Mouse (Mus musculus): Measurements from ENCODE around the gene Ccdc73. TPM values are rescaled to one million over a fixed set of nuclear protein-coding genes. Genes with fewer than 3 reads are reported as not detected.
"Not testable (repeated sequence)": the region's sequence is repeated elsewhere in the genome, so short reads cannot be mapped to it uniquely, and the experiment has no call there.

The Ccdc73 gene
- polyA plus RNA-seq, 1 experiment from 2014 or later, result 5.3 TPM

DNA sequence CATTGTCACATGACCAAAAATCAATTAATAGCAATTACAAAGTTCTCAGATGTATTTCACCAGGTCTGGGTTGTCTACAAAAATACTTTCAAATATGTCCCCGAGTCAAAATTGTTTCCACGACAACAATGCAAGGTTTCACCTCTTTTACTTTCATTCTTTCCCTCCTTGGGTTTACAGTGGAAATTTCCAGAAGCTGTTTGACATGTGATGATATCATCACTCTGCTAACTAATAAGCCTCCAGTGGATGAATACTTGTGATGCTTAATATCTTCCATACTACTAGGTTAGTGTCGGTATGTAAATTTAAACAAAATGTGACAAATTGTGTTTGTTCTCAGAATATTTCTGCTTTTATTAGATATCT is 17.6 kb upstream of the Ccdc73 start:
- peaks cover 7% of the 10 kb centered on the region for H3K4me1 ChIP-seq
- WGBS, result 54% methylated on average over 3 of the region's 3 CpGs
- H3K4me3 ChIP-seq, result peak overlapping the region; percentile 53
- no peak overlapping the region for H3K9ac ChIP-seq
- H3K36me3 ChIP-seq, result no peaks in the 10 kb centered on the region
- H3K27me3 ChIP-seq, result peaks cover 5% of the 10 kb centered on the region; the same call in 1 of the 2 replicates
- H3K4me2 ChIP-seq, result peak overlapping the region; percentile 95
- ATAC-seq (ENCODE audit: borderline replicate concordance, extremely low read depth, low FRiP score, low TSS enrichment), result no peak
- H3K9me3 ChIP-seq, result no peaks in the 10 kb centered on the region
- no peak overlapping the region for H3K27ac ChIP-seq

DNA sequence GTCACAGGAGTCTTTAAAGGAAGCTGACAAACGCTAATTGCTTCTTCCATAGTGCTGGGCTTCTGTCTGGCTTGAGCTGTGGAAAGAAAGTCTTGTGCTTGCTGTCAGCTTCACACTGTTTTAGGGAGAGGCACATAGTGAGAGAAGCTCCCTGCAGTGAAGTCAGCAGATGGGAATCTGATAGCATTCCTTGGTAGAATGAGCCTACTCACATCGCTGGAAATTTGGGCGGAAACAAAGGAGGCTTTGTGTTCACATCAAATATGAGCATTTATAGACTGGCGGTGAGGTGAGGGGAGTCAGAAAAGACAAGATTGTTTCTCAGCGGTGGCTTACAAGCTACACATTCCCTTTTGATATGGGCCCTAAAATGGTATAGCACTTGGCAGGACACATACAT is 15.9 kb upstream of the Ccdc73 start:
- Histone ChIP-seq H3K27me3 (peaks cover 5% of the 10 kb centered on the region; the same call in 1 of the 2 replicates), H3K9ac (no peak overlapping the region), H3K36me3 (no peaks in the 10 kb centered on the region), H3K27ac (no peak overlapping the region), H3K9me3 (no peaks in the 10 kb centered on the region), H3K4me1 (peaks cover 7% of the 10 kb centered on the region), H3K4me2 (no peak overlapping the region), H3K4me3 (no peak overlapping the region)
- WGBS, result 35% methylated on average over 5 of the region's 5 CpGs
- ATAC-seq (ENCODE audit: borderline replicate concordance, extremely low read depth, low FRiP score, low TSS enrichment), result no peak

DNA sequence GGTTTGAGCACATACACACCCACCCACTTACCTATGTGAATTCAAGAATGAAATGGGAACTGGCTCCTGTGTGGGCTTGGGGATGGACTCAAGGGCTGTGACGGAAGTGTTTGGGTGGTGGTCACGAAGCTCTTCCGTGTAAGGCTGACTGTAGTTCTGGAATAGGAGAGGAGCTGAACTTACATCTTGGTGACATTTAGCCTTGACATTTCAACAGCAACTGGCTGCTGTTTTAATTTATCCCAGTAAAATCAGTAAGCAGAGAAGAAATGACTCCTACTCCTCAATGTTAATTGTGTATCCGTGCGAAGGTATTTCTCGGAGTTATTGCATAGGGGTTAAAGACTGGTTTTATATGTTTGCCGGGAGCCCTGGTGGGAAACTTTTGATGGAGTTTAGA is 15.1 kb upstream of the Ccdc73 start:
- H3K4me2 ChIP-seq, result no peak overlapping the region
- 90% methylated on average over 7 of the region's 7 CpGs for WGBS
- H3K36me3 ChIP-seq, result no peaks in the 10 kb centered on the region
- no peak overlapping the region for H3K9ac ChIP-seq
- H3K9me3 ChIP-seq, result no peaks in the 10 kb centered on the region
- no peak overlapping the region for H3K4me3 ChIP-seq
- no peak for ATAC-seq (ENCODE audit: borderline replicate concordance, extremely low read depth, low FRiP score, low TSS enrichment)
- peaks cover 7% of the 10 kb centered on the region for H3K4me1 ChIP-seq
- no peak overlapping the region for H3K27ac ChIP-seq
- peaks cover 5% of the 10 kb centered on the region; the same call in 1 of the 2 replicates for H3K27me3 ChIP-seq

DNA sequence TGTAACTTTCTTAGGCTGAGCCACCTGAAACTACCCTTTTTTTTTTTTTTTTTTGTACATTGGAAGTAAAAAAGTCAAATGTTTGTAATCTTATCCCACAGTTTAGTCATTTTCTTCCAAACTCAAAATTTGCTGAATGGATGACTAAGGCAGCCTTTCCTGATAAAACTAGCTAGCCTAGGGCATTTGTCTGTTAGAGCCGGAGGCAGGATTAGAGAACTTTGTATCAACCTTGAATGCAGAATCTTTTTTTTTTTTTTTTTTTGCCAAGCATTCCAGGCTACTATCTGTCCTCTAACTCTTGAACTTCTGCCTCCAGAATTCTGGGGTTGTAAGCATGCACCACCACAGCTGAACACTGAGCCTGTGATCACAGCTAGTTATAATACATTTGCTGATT is 12.8 kb upstream of the Ccdc73 start:
- 0 out of 2 replicates have a peak, but pooled peaks cover under 1% of the 10 kb centered on the region for H3K4me1 ChIP-seq

DNA sequence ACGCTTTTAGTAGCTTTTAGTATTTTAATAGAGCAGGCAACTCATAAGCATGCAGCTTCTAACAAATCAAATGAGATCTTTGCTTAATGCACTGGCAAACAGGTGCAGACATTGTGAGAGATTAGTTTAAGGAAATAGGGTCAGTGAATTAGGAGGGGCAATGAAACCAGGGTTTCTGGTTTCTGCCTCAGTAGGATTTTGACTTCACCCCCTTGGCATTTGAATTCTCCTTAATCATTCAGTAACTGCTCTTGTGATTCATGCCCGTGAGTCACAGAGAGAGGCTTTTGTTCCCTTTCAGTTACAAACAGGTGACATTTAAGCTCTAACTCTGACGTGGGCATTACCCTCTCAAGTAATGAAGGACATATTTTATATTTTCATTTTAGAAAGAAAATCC is 11.9 kb upstream of the Ccdc73 start:
- no peak for ATAC-seq (ENCODE audit: borderline replicate concordance, extremely low read depth, low FRiP score, low TSS enrichment)
- Histone ChIP-seq H3K36me3 (no peaks in the 10 kb centered on the region), H3K4me3 (no peak overlapping the region), H3K27ac (no peak overlapping the region), H3K27me3 (no peaks in the 10 kb centered on the region), H3K9ac (no peak overlapping the region), H3K4me1 (no peaks in the 10 kb centered on the region), H3K4me2 (no peak overlapping the region), H3K9me3 (no peaks in the 10 kb centered on the region)
- WGBS, result 45% methylated on average over 3 of the region's 3 CpGs

More for the DNA sequence above, 12.8 kb upstream of the Ccdc73 start:
- Histone ChIP-seq H3K27me3 (peaks cover under 1% of the 10 kb centered on the region; the same call in 1 of the 2 replicates), H3K9ac (no peak overlapping the region), H3K4me2 (no peak overlapping the region), H3K27ac (no peak overlapping the region), H3K9me3 (no peaks in the 10 kb centered on the region), H3K4me3 (no peak overlapping the region), H3K36me3 (no peaks in the 10 kb centered on the region)
- WGBS, result 77% methylated on average over 1 of the region's 1 CpGs
- no peak for ATAC-seq (ENCODE audit: borderline replicate concordance, extremely low read depth, low FRiP score, low TSS enrichment)

DNA sequence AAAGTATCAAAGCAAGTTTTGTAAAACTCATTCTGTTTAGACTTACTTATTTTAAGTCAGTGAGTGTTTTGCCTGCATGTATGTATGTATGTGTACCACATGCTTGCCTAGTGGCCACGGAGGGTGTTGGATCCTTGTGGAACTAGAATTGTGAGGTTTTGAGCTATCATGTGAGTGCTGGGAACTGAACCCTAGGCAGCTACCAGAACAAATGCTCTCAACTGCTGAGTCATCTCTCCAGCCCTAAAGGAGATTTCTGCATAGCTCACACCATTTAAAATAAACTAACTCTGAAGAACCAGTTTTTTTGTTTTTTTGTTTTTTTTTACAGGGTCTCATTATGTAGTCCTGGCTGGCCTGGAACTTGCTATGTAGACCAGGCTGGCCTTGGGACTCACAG is 11.4 kb upstream of the Ccdc73 start:
- Histone ChIP-seq H3K9ac (no peak overlapping the region), H3K4me1 (no peaks in the 10 kb centered on the region), H3K4me2 (no peak overlapping the region), H3K36me3 (no peaks in the 10 kb centered on the region), H3K4me3 (no peak overlapping the region), H3K27ac (no peak overlapping the region), H3K27me3 (no peaks in the 10 kb centered on the region), H3K9me3 (no peaks in the 10 kb centered on the region)
- WGBS, result 40% methylated on average over 1 of the region's 1 CpGs
- ATAC-seq (ENCODE audit: borderline replicate concordance, extremely low read depth, low FRiP score, low TSS enrichment), result no peak

DNA sequence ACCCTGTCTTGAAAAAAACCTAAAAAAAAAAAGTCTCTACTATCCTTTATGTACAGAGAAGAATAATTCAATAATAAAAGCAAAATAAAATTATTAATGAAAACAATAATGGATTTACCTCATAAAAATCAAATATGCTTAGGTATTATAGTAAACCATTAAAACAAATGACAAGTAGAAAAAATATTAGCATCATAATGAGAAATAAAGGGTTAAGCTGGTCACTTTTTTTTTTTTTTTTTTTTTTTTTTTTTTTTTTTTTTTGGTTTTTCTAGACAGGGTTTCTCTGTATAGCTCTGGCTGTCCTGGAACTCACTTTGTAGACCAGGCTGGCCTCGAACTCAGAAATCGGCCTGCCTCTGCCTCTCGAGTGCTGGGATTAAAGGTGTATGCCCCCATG is 9.5 kb upstream of the Ccdc73 start:
- not testable (repeated sequence) for H3K4me1 ChIP-seq; H3K9ac ChIP-seq; H3K9me3 ChIP-seq; H3K4me3 ChIP-seq; H3K4me2 ChIP-seq; H3K27ac ChIP-seq; H3K27me3 ChIP-seq; H3K36me3 ChIP-seq; ATAC-seq (ENCODE audit: borderline replicate concordance, extremely low read depth, low FRiP score, low TSS enrichment)
- WGBS, result 82% methylated on average over 3 of the region's 3 CpGs

DNA sequence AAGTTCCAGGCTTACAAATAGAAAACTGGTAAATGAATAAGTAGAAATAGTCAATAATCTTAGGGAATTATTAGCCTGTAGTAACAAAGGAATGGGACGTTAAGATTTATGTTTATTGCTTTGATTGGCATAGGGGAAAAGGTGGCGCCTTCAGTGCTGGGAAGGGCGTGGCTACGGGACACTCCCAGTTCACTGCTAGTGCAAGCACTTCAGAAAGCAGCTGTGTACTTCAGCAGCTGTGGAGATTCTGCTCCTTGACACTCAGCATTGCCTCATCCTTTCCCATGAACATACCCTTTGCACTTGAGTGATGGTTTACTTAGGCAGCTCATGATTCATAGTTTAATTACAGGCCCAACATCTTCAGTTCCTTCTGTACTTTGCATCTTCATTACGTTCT is 8.5 kb upstream of the Ccdc73 start:
- H3K27ac ChIP-seq, result no peak overlapping the region
- H3K4me1 ChIP-seq, result no peaks in the 10 kb centered on the region
- no peak overlapping the region for H3K4me2 ChIP-seq
- H3K9me3 ChIP-seq, result no peaks in the 10 kb centered on the region
- 56% methylated on average over 5 of the region's 5 CpGs for WGBS
- no peaks in the 10 kb centered on the region for H3K27me3 ChIP-seq
- H3K4me3 ChIP-seq, result no peak overlapping the region
- no peak overlapping the region for H3K9ac ChIP-seq
- no peak for ATAC-seq (ENCODE audit: borderline replicate concordance, extremely low read depth, low FRiP score, low TSS enrichment)
- no peaks in the 10 kb centered on the region for H3K36me3 ChIP-seq

DNA sequence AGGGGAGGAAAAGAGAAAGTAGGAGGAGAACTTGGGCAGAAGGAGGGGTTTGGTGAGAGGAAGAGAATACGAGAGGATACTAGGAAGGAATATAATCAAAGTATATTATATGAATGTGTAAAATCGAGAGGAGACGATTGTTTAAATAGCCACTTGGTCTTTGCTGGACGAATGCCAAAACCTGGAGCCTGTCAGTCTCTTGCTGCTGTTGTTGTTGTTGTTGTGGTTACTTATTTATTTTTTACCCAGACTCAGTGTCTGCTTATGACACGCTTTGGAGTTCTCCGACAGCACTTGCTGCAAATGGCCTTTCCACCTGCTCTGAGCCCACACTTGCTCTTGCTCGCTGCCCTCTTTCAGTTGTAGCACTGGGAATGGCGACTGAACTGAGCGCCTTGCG is 7.2 kb upstream of the Ccdc73 start:
- 66% methylated on average over 10 of the region's 10 CpGs for WGBS
- H3K9ac ChIP-seq, result no peak overlapping the region
- H3K9me3 ChIP-seq, result no peaks in the 10 kb centered on the region
- H3K36me3 ChIP-seq, result no peaks in the 10 kb centered on the region
- H3K4me1 ChIP-seq, result no peaks in the 10 kb centered on the region
- no peaks in the 10 kb centered on the region for H3K27me3 ChIP-seq
- H3K27ac ChIP-seq, result no peak overlapping the region
- no peak overlapping the region for H3K4me2 ChIP-seq
- no peak overlapping the region for H3K4me3 ChIP-seq
- no peak for ATAC-seq (ENCODE audit: borderline replicate concordance, extremely low read depth, low FRiP score, low TSS enrichment)

DNA sequence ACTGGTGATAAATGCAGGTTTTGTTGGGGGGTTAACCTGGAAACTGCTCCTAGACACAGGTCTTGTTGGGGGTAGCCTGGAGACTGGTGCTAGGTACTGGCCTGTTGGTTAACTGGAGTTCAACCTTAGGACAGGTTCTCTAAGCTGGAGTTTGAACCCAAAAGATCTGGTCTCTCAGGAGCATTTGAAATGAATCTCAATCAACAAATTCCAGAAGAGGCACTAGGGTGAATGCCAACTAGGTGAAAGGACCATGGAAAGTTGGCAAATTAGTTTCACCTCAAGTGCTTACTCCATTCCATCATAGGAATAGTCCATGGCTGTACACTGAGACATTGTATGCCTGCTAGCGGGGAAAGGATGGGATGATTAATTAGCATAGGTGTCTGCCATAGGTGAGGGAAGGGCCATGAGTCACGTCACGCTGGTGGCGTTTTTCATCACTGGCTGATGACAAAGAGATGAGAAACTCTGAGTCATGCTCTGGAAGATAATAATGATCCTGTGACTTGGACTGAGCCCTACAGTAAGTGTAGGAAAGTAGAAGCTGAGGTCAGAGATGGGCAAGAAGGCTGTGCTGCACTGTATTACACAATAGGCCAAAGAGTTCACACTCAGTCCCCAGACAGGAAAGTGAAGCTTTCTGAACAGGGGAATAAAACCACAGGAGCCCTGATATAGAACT is 3.3 kb upstream of the Ccdc73 start:
- no peaks in the 10 kb centered on the region for H3K36me3 ChIP-seq
- H3K4me3 ChIP-seq, result no peak overlapping the region
- no peaks in the 10 kb centered on the region for H3K27me3 ChIP-seq
- H3K9ac ChIP-seq, result no peak overlapping the region
- no peak overlapping the region for H3K27ac ChIP-seq
- H3K9me3 ChIP-seq, result no peaks in the 10 kb centered on the region
- H3K4me1 ChIP-seq, result no peaks in the 10 kb centered on the region
- ATAC-seq (ENCODE audit: borderline replicate concordance, extremely low read depth, low FRiP score, low TSS enrichment), result no peak
- no peak overlapping the region for H3K4me2 ChIP-seq
- WGBS, result 88% methylated on average over 4 of the region's 4 CpGs

DNA sequence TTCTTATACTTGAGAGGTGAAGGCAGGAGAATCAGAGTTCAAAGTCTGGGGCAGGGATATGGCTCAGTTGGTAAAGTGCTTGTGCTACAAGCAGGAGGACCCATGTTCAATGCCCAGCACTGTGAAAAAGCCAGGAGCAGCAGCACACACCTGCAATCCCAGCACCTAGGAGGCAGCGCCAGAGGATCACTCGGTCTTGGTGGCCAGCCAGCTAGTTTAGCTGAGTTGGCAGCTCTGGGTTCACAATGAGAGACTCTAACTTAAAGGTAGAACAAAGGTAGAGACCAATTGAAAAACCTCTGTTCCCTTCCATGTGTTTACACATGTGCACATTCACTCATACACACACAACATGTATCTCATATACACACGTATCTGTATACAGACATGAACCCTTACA is 1.5 kb downstream of the Ccdc73 start:
- no peak overlapping the region for H3K4me2 ChIP-seq
- no peaks in the 10 kb centered on the region for H3K27me3 ChIP-seq

DNA sequence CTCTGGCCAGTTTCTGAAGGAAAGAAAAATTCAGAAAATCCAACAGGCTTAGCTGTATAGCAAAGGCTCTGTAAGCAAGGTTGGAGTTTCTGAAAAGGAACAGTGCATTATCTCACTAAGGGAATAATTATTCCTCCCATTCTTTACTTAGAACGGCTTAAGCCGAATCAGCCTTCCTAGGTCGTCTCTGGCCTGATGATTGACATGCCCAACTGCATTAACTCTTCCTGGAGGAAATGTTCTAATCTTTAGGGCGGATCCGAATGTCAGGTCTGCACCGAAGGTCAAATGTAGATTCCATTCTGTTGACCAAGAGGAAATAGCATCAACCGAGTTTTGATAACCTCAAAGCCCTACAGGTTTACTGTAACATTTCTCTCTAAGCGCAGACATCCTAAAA is 11.2 kb downstream of the Ccdc73 start:
- no peaks in the 10 kb centered on the region for H3K9me3 ChIP-seq
- H3K9ac ChIP-seq, result no peak overlapping the region
- no peak overlapping the region for H3K4me2 ChIP-seq
- no peak overlapping the region for H3K4me3 ChIP-seq
- H3K27me3 ChIP-seq, result no peaks in the 10 kb centered on the region
- no peak overlapping the region for H3K27ac ChIP-seq
- no peaks in the 10 kb centered on the region for H3K36me3 ChIP-seq
- no peak for ATAC-seq (ENCODE audit: borderline replicate concordance, extremely low read depth, low FRiP score, low TSS enrichment)
- WGBS, result 80% methylated on average over 8 of the region's 8 CpGs
- H3K4me1 ChIP-seq, result no peaks in the 10 kb centered on the region

More for the DNA sequence above, 1.5 kb downstream of the Ccdc73 start:
- no peaks in the 10 kb centered on the region for H3K36me3 ChIP-seq
- no peaks in the 10 kb centered on the region for H3K4me1 ChIP-seq
- no peaks in the 10 kb centered on the region for H3K9me3 ChIP-seq
- 72% methylated on average over 3 of the region's 3 CpGs for WGBS
- H3K27ac ChIP-seq, result no peak overlapping the region
- no peak overlapping the region for H3K9ac ChIP-seq
- no peak overlapping the region for H3K4me3 ChIP-seq
- ATAC-seq (ENCODE audit: borderline replicate concordance, extremely low read depth, low FRiP score, low TSS enrichment), result no peak

DNA sequence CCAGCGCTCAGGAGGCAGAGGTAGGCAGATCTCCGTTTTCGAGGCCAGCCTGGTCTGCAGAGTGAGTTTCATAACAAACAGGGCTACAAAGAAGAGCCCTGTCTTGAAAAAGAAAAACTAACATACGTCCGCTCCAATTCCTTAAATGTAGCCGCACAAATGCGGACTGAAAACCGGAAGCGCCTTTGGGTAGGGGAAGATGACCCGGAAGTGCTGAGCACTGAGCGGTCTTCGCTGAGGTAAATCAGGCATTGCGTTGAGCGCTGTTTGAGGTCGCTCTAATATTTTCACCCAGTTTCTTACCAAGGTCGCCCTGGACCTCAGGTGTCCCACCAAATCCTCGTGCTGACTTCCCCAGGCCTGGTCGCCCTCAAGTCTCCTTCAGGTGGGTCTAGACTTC is 18.5 kb downstream of the Ccdc73 start:
- no peak overlapping the region for H3K4me3 ChIP-seq
- H3K9ac ChIP-seq, result no peak overlapping the region
- WGBS, result 89% methylated on average over 18 of the region's 18 CpGs
- no peak overlapping the region for H3K4me2 ChIP-seq
- H3K27me3 ChIP-seq, result no peaks in the 10 kb centered on the region
- no peak overlapping the region for H3K27ac ChIP-seq
- ATAC-seq (ENCODE audit: borderline replicate concordance, extremely low read depth, low FRiP score, low TSS enrichment), result no peak
- H3K9me3 ChIP-seq, result no peaks in the 10 kb centered on the region
- no peaks in the 10 kb centered on the region for H3K36me3 ChIP-seq
- H3K4me1 ChIP-seq, result no peaks in the 10 kb centered on the region

Data from lung, embryonic 15.5 days (tissue).